ENCODE assay signal across 7 mouse cellular contexts in genomic region chr4:9185156-9185875, GRCm38 (mm10).
DNase-seq lines count a peak whose midpoint lies in the region; ATAC-seq lines count a peak whose summit lies in the region.

No protein-coding gene starts in this region.

- peak; percentile 58 to 59 for DNase-seq in cerebellum, adult 18-20 months
- DNase-seq in embryo, embryonic 10.5 days (ENCODE audit: low spot score) = peak; percentile 53
- DNase-seq in hindbrain, embryonic 11.5 days (ENCODE audit: low spot score) = peak; percentile 36
- DNase-seq in testis, postnatal 10 days (ENCODE audit: low spot score) = no peak
- no peak for DNase-seq in right cerebral cortex, postnatal 10 days (ENCODE audit: low spot score in 2 of 2)

- WGBS in hindbrain, embryonic 11.5 days = 48% methylated on average over 14 of the region's 14 CpGs
- 33% methylated on average over 14 of the region's 14 CpGs for WGBS in midbrain, embryonic 13.5 days

- H3K9ac ChIP-seq in hindbrain, embryonic 11.5 days (ENCODE audit: low read depth, low read length) = no peak overlapping the region
- H3K9ac ChIP-seq in midbrain, embryonic 13.5 days (replicated peaks) = no peak overlapping the region

- no peaks in the 10 kb centered on the region for H3K36me3 ChIP-seq in hindbrain, embryonic 11.5 days (ENCODE audit: control insufficient read depth, insufficient read depth, low read length)
- H3K36me3 ChIP-seq in midbrain, embryonic 13.5 days = no peaks in the 10 kb centered on the region

- no peaks in the 10 kb centered on the region for H3K27me3 ChIP-seq in hindbrain, embryonic 11.5 days (ENCODE audit: control insufficient read depth, insufficient read depth, low read length)
- H3K27me3 ChIP-seq in midbrain, embryonic 13.5 days = no peaks in the 10 kb centered on the region

- peak; percentile 23; the same call in 1 of the 2 replicates for ATAC-seq in hindbrain, embryonic 11.5 days (ENCODE audit: low FRiP score)
- ATAC-seq in midbrain, embryonic 13.5 days = no peak; the same call in 1 of the 2 replicates
- no peak for ATAC-seq in activated CD4-positive, CD25-positive, alpha-beta regulatory T cell, adult 4 months

- H3K4me3 ChIP-seq in hindbrain, embryonic 11.5 days (ENCODE audit: low read depth, low read length) = no peak overlapping the region
- H3K4me3 ChIP-seq in midbrain, embryonic 13.5 days (replicated peaks) = peak overlapping the region; percentile 23

- H3K27ac ChIP-seq in hindbrain, embryonic 11.5 days (ENCODE audit: low read depth, low read length) = peak overlapping the region; percentile 75
- H3K27ac ChIP-seq in midbrain, embryonic 13.5 days = peak overlapping the region; percentile 90

- H3K9me3 ChIP-seq in hindbrain, embryonic 11.5 days (ENCODE audit: control insufficient read depth, low read length) = no peaks in the 10 kb centered on the region
- H3K9me3 ChIP-seq in midbrain, embryonic 13.5 days = no peaks in the 10 kb centered on the region

- H3K4me2 ChIP-seq in hindbrain, embryonic 11.5 days (replicated peaks; ENCODE audit: low read depth, low read length) = 0 out of 2 replicates have a peak overlapping the region, but pooled peaks have one; percentile 1
- peak overlapping the region; percentile 52 for H3K4me2 ChIP-seq in midbrain, embryonic 13.5 days (replicated peaks)

- H3K4me1 ChIP-seq in hindbrain, embryonic 11.5 days (replicated peaks; ENCODE audit: control insufficient read depth, insufficient read depth, low read length) = 0 out of 2 replicates have a peak, but pooled peaks cover 2% of the 10 kb centered on the region
- peaks cover 17% of the 10 kb centered on the region for H3K4me1 ChIP-seq in midbrain, embryonic 13.5 days (replicated peaks)

Comparison
In these comparisons a context has a peak if more than half of its experiments do, and no peak if none do; other contexts are left out.
1. DNase-seq: peak in cerebellum, adult 18-20 months (2 of 2), embryo, embryonic 10.5 days (single experiment) and hindbrain, embryonic 11.5 days (single experiment); none in testis, postnatal 10 days (single experiment) and right cerebral cortex, postnatal 10 days (0 of 2).